Mouse (Mus musculus): ENCODE results near the gene Tcf7. TPM values are rescaled to one million over a fixed set of nuclear protein-coding genes. Genes with fewer than 3 reads are reported as not detected.

The Tcf7 gene
- polyA plus RNA-seq, 1 experiment: 11.9 TPM

DNA sequence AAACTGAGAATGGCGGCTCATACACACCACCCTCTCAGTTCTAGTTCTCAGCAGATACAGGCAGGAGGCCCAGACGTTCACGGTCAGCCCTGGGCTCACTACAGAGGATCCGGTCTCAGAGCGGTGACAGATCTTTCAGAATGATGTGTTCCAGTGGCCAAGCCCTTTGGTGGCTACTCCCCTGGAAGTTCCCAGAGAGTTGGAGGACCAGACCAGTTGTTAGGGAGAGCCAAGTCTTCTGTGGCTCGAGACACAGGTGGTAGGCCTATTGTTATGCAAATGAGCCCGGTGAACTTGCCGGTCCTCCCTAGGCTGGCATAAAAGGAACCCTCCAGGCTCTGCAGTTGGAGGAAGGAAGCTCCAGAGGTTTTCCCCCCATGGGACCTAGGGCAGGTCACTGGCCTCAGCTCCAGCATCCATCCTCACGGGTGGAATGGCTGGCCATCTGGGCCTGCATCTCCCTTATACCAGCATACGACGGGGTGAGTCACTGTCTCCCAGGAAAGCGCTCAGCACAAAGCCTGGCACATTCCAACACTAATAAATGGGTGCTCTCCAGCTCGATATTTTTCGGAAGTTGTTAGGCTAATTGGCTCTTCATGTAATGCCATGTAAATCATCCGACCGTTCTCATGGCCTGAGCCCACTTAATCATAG, 3.6 kb upstream of the Tcf7 start:
- no peak for DNase-seq (ENCODE audit: low read depth, low spot score)
- 72% methylated on average over 16 of the region's 16 CpGs for whole genome bisulfite sequencing

DNA sequence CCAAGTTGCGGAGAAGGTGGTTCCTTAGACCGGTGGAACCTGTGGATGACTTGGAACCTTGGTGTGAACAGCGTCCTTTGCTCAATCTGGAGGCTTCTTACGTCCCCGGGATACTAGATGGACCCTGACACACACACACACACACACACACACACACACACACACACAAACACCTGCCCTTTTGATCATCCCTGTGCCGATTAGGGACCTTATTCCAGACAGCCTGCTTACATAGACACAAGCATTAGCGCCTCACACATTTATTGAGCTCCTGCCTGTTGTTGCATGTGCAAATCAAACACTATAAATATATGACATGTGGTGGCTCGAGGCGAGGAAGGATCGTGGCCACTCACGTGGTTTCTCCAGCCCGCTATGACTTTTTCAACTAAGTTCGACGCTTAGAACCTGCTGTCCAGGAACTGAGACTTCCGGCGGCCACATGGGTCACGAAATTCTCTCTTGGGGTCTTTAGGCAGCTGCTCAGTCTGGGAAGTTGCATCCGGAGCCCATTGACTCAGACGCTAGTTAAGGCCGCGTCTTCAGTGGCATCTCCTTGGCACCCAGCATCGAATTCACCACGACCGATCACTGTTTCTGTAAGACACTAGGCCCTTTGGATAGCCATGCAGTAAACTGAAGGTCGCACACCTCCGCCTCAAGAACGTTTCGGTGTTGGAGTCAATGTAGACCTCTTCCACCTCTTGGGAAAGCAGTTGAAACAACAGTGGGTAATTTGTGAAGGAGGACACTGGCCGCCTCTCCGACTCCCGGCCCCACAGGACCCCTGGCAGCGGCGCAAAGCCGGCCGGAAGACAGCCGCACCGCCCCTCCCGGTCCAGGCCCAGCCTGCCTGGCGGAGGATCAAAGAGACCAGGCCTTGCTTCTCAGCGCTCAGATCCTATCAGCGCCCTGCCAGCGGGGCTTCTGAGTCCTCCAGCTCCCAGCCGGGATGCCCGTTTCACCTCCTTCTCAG, 1.1 kb upstream of the Tcf7 start:
- DNase-seq (ENCODE audit: low read depth, low spot score): peak; percentile 6
- WGBS: 16% methylated on average over 44 of the region's 44 CpGs

DNA sequence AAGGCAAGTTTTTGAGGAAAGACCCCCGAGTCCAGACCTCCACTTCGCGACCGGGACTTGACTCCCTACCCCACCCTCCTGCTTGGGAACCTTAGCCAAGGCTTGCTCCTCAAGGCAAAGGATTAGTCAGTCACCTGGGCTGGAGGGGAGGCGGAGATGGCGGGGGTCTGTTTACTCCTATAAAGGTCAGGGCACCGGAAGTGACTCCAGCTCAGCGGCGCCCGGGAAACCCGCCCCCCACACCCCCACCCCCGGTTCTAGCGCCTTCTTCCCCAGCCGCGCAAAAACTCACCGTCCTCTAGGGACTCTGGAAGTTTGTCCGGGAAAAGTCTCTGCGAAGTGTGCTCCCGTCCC, 417 bp downstream of the Tcf7 start:
- 3% methylated on average over 19 of the region's 19 CpGs for WGBS
- no peak for DNase-seq (ENCODE audit: low read depth, low spot score)

GRCm38 (mm10) chr11:52281568-52282328, 1.1 kb downstream of the Tcf7 start:
- 75% methylated on average over 19 of the region's 19 CpGs for WGBS

GRCm38 (mm10) chr11:52280566-52281455, 2.0 kb downstream of the Tcf7 start:
- WGBS: 91% methylated on average over 11 of the region's 11 CpGs
- no peak for DNase-seq (ENCODE audit: low read depth, low spot score)

More at GRCm38 (mm10) chr11:52281568-52282328, 1.1 kb downstream of the Tcf7 start:
- DNase-seq (ENCODE audit: low read depth, low spot score): no peak

DNA sequence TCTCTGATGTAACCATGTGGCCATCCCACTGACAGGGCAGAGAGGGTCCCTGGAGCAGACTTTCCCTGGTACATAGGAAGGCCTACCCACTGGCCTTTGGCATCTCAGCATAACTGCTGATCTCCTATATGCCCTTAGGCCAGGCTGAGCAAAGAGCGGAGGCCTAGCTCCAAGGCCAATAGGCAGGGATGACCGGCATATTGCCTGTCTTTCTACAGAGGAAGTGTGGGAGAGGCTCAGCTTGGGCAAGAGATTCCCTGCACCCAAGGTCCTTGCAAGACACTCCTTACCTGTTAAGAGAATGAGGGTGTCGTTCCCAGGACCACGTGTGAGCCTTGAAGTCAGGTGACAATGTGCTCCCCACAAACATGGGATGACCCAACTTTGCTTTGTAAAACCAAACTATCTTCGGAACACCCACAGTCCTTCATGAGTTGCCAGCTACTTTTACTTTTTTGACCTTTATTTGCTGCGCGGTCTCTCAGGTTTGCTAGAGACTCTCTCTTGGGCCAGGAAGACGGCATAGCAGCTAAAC, 3.1 kb downstream of the Tcf7 start:
- 93% methylated on average over 8 of the region's 8 CpGs for WGBS
- no peak for DNase-seq (ENCODE audit: low read depth, low spot score)

- no peak for DNase-seq (ENCODE audit: low read depth, low spot score)
- 94% methylated on average over 6 of the region's 6 CpGs for WGBS
These were observed 3.8 kb downstream of the Tcf7 start for GRCm38 (mm10) chr11:52278991-52279390.

DNA sequence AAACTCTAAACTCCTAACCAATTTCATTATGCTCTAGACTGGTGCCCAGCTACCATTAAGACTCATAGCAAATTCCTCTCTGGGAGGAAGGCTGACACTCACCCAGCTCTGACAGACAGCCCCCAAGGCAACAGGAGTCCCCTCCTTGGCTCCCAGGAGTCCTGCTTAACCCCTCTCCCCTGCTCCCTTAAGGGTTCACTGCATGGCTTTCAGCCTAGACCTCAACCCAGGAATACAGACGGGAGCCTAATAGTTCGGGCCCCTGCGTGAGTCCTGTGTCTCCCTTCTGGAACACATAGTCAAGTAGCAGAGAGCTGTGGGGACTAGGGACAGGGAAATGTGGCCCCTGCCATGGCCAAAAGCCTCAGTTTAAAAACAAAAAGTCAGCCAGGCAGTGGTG, 4.7 kb downstream of the Tcf7 start:
- DNase-seq (ENCODE audit: low read depth, low spot score): no peak
- 95% methylated on average over 3 of the region's 3 CpGs for WGBS

GRCm38 (mm10) chr11:52277433-52278150, 5.2 kb downstream of the Tcf7 start:
- DNase-seq (ENCODE audit: low read depth, low spot score): no peak
- 91% methylated on average over 6 of the region's 6 CpGs for WGBS

DNA sequence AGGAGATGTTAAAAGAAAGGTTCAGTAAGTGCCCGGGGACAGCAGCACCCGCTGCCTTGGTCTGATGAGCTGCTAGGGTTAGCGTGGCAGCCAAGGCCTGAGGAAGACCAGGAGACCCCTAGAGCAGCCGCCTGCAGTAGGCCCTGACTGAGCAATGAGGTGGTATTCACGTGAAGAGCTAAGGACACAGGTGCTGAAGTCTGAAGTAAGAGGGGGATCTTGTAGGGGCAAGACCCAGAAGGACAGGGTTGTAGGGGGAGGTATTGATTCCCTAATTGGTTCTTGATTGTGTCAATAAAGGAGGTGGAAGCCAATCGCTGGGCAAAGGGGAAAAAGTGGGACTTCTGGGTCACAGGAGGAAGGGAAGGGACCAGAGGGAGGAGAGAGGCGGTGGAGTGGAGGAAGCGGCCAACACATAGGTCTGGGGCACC, 5.8 kb downstream of the Tcf7 start:
- no peak for DNase-seq (ENCODE audit: low read depth, low spot score)
- 91% methylated on average over 8 of the region's 8 CpGs for WGBS

- 89% methylated on average over 9 of the region's 9 CpGs for WGBS
- no peak for DNase-seq (ENCODE audit: low read depth, low spot score)
These were observed 6.8 kb downstream of the Tcf7 start for GRCm38 (mm10) chr11:52275774-52276555.

DNA sequence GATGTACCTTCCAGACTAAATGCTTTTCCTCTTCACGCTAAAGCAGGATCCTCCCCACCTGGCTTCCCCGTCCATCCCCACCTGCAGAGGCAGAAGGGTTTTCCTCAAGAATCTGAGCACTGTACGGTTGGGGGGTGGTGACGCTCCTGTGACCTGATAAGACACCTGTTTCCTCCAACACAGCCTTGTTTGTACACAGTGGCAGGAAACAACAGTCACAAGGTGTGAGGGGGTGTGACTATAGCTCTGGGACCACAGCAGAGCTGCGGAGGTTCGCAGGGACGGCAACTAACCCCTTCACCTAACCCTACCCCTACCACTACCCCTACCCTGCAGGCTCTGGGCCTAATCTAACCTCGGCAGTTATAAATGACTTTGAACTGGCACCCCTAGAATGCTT, 7.4 kb downstream of the Tcf7 start:
- no peak for DNase-seq (ENCODE audit: low read depth, low spot score)
- WGBS: 81% methylated on average over 8 of the region's 8 CpGs

DNA sequence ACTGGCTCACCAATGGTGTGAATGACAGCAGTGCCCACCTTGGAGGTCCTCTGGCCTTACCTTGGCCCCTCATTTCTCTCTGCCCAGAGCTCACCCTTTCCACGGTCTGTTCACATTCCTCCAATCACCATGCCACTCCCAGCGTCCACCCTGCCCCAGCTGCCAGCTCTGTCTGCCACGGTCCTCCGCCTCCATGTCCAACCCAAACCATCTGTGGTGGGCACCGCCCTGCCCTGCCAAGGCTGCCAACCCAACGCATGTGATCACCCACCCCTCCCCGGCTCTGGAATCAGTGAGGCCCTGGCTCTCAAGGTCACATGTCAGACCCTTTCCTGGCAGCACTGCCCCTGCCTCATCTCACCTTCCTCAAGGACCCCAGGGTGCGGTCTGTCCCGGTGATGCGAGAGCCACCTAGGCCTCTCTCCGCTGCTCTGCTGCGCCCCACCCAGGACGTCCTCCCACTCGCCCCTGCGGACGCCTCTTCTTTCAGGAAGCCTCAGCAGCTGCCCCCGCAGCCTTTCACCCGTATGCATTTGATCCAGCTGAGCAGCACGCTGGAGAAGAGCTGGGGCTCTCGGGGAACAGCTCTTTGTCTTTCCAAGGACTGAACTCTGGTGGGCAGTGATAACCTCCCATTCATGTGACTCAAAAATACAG, 8.2 kb downstream of the Tcf7 start:
- WGBS: 84% methylated on average over 20 of the region's 20 CpGs
- no peak for DNase-seq (ENCODE audit: low read depth, low spot score)

- DNase-seq (ENCODE audit: low read depth, low spot score): no peak
- 73% methylated on average over 4 of the region's 4 CpGs for WGBS
These were observed 8.9 kb downstream of the Tcf7 start for GRCm38 (mm10) chr11:52273942-52274330.

GRCm38 (mm10) chr11:52273183-52273941, 9.5 kb downstream of the Tcf7 start:
- 60% methylated on average over 11 of the region's 11 CpGs for WGBS

GRCm38 (mm10) chr11:52272619-52273018, 10.2 kb downstream of the Tcf7 start:
- WGBS: 81% methylated on average over 6 of the region's 6 CpGs
- DNase-seq (ENCODE audit: low read depth, low spot score): no peak

More at GRCm38 (mm10) chr11:52273183-52273941, 9.5 kb downstream of the Tcf7 start:
- no peak for DNase-seq (ENCODE audit: low read depth, low spot score)
